Mouse (Mus musculus) lung, postnatal 0 days (tissue): ENCODE data around the gene Mbd4.

Experiments used
- CTCF ChIP-seq: IDR thresholded peaks from 2 replicates; pipeline ENCODE4 v1.5.1; 2016; ENCODE audit warnings: antibody characterized with exemption, mild to moderate bottlenecking
- EP300 ChIP-seq: IDR thresholded peaks from 2 replicates; pipeline ENCODE4 v1.6.1; 2016; ENCODE audit warnings: antibody characterized with exemption, mild to moderate bottlenecking, control low read depth

- no peak for TF ChIP-seq EP300
- no peak for TF ChIP-seq CTCF
Observed at GRCm38 (mm10) chr6:115897926-115898520, 44.9 kb upstream of the Mbd4 start.
